Mouse (Mus musculus) neural tube, embryonic 13.5 days (tissue): Measurements from ENCODE around the gene Shisa8. TPM values are rescaled to one million over a fixed set of nuclear protein-coding genes. Genes with fewer than 3 reads are reported as not detected.

Experiments used
- ATAC-seq: fragments of 200-750 bp; cut with Nextera tagmentation; 2 replicates; pipeline ENCODE4 v1.8.0; 2017; ENCODE audit warnings: low read depth, mild to moderate bottlenecking, moderate TSS enrichment, moderate library complexity
- H3K27ac ChIP-seq: fragments of 300-500 bp; sonication (generic); replicated peaks from 2 replicates; pipeline ENCODE4 v1.5.1; 2015; ENCODE audit warnings: moderate library complexity, mild to moderate bottlenecking, inconsistent platforms
- H3K27me3 ChIP-seq: fragments of 300-500 bp; sonication (generic); 2 replicates; pipeline ENCODE4 v1.6.1; 2015; ENCODE audit warnings: mild to moderate bottlenecking, inconsistent platforms
- H3K36me3 ChIP-seq: fragments of 300-500 bp; sonication (generic); 2 replicates; pipeline ENCODE4 v1.6.1; 2015; ENCODE audit warnings: mild to moderate bottlenecking, inconsistent platforms
- H3K4me1 ChIP-seq: fragments of 300-500 bp; sonication (generic); replicated peaks from 2 replicates; pipeline ENCODE4 v1.6.1; 2015; ENCODE audit warnings: inconsistent platforms
- H3K4me2 ChIP-seq: fragments of 300-500 bp; sonication (generic); 2 replicates; pipeline ENCODE4 v1.6.1; 2015; ENCODE audit warnings: inconsistent platforms, mild to moderate bottlenecking, moderate library complexity
- H3K4me3 ChIP-seq: fragments of 300-500 bp; sonication (generic); 2 replicates; pipeline ENCODE4 v1.5.1; 2015; ENCODE audit warnings: mild to moderate bottlenecking, inconsistent platforms
- H3K9ac ChIP-seq: fragments of 300-500 bp; sonication (generic); 2 replicates; pipeline ENCODE4 v1.6.1; 2015; ENCODE audit warnings: moderate library complexity, mild to moderate bottlenecking, inconsistent platforms
- H3K9me3 ChIP-seq: fragments of 300-500 bp; sonication (generic); 2 replicates; pipeline ENCODE4 v1.6.1; 2016; ENCODE audit warnings: inconsistent platforms
- WGBS: fragments of 180-500 bp; shearing (Covaris S2); methylation state at CpG from one replicate; pipeline ENCODE4 v1.1.7; 2015; 5-methylcytosine and 5-hydroxymethylcytosine counted together
- polyA plus RNA-seq: library from polyadenylated mRNA; unstranded; fragments of >200 nt; fragmentation: Nextera tagmentation; extraction: Ambion mirVana; gene quantifications from 2 replicates; pipeline ENCODE4 v1.2.1, GENCODE M21; 2015

Gene Shisa8
- polyA plus RNA-seq, 1 experiment from 2014 or later: 0.82 TPM

- Histone ChIP-seq H3K4me2 (no peak overlapping the region), H3K4me3 (no peak overlapping the region), H3K27ac (no peak overlapping the region), H3K36me3 (peaks cover 23% of the 10 kb centered on the region), H3K27me3 (peaks cover 97% of the 10 kb centered on the region), H3K4me1 (peaks cover 41% of the 10 kb centered on the region), H3K9me3 (no peaks in the 10 kb centered on the region), H3K9ac (no peak overlapping the region)
- 76% methylated on average over 13 of the region's 13 CpGs for WGBS
- ATAC-seq: no peak
Measured at GRCm38 (mm10) chr15:82209295-82210050, 3.1 kb downstream of the Shisa8 start.

DNA sequence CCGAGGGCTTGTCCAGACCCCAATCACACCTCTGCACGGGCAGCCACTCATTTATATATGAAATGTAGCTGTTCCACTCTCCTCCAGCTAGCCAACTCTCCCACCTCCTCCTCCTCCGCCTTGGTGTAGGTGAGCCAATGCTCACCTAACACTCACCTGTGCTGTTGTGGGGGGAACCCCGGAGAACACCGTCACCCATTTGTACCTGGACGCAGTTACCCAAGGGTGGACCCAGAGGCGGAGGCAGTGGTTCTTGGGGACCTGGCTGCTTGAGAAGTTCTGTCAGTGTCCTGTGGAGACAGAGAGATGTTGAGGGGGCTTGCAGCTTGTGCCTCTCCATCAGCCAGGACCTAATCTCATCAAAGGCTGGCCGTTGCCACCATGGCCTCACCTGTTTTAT is 4.3 kb downstream of the Shisa8 start:
- peaks cover 35% of the 10 kb centered on the region for H3K36me3 ChIP-seq
- ATAC-seq: no peak
- H3K9me3 ChIP-seq: no peaks in the 10 kb centered on the region
- H3K4me1 ChIP-seq: peaks cover 41% of the 10 kb centered on the region
- no peak overlapping the region for H3K9ac ChIP-seq
- no peak overlapping the region for H3K4me2 ChIP-seq
- H3K27me3 ChIP-seq: peaks cover 91% of the 10 kb centered on the region
- no peak overlapping the region for H3K27ac ChIP-seq
- no peak overlapping the region for H3K4me3 ChIP-seq
- 88% methylated on average over 8 of the region's 8 CpGs for WGBS

- H3K4me3 ChIP-seq: no peak overlapping the region
- H3K4me1 ChIP-seq: peaks cover 39% of the 10 kb centered on the region
- WGBS: 15% methylated on average over 30 of the region's 30 CpGs
- H3K4me2 ChIP-seq: peak overlapping the region; percentile 22; the same call in 1 of the 2 replicates
- H3K9ac ChIP-seq: peak overlapping the region; percentile 47
- no peak for ATAC-seq
- peaks cover 87% of the 10 kb centered on the region for H3K27me3 ChIP-seq
- H3K36me3 ChIP-seq: peaks cover 41% of the 10 kb centered on the region
- no peak overlapping the region for H3K27ac ChIP-seq
- H3K9me3 ChIP-seq: no peaks in the 10 kb centered on the region
Measured at GRCm38 (mm10) chr15:82207504-82208219, 5.0 kb downstream of the Shisa8 start.

DNA sequence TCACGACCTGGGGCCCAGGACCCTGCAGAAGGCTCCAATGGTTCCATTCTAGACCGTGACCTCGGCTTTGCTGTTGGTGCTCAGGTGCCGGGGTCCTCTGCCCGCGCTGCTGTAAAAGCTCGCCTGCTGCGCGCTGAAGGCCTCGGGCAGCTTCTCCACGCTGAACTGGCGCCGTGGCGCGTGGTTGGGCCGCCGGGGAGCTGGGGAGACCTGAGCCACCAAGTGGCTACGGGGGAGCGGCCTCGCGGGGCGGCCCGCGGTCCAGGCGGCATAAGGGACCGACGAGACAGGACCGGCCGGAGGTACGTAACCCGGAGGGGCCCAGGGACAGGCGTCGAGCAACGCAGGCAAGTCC is 5.5 kb downstream of the Shisa8 start:
- peaks cover 81% of the 10 kb centered on the region for H3K27me3 ChIP-seq

DNA sequence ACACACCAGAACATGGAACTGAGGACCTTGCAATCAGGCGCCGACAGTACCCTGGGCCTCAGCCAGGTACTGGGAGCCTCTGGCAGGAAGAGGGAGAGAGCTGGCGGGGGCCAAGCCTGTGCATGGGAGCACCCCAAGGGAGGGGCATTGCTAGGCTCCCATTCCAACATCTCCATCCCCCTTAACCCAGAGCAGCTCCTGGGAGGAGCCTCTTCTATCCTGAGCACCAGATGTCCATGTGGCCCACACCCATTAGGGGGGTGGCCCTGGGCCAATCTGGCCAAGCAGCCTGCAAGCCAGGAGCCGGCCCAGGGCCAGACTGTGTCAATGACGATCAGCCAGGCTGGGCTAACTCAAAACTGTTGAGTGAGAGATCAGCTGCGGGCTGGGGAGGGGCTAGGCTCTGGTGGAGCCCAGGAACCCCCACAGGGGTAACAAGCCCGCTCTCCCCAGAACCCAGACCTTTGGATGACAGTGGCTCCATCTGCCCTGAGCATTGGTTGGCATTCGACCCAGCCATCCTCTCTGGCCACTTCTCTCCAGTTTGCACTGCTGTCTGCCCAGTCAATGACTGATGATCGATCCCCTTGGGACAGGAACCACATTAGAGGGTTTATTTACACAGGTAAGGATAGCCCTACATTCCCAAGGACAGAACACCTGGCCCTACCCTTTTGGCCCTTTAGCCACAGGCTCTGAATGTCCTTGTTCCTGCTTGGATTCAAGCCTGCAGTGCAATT is 6.1 kb downstream of the Shisa8 start:
- H3K27ac ChIP-seq: no peak overlapping the region
- peaks cover 76% of the 10 kb centered on the region for H3K27me3 ChIP-seq
- H3K4me3 ChIP-seq: no peak overlapping the region
- ATAC-seq: peak; percentile 71
- no peaks in the 10 kb centered on the region for H3K9me3 ChIP-seq
- peaks cover 53% of the 10 kb centered on the region for H3K36me3 ChIP-seq
- 52% methylated on average over 9 of the region's 9 CpGs for WGBS
- peaks cover 28% of the 10 kb centered on the region for H3K4me1 ChIP-seq
- H3K4me2 ChIP-seq: no peak overlapping the region
- peak overlapping the region; percentile 47; the same call in 1 of the 2 replicates for H3K9ac ChIP-seq

More for the DNA sequence above, 5.5 kb downstream of the Shisa8 start:
- no peaks in the 10 kb centered on the region for H3K9me3 ChIP-seq
- H3K4me1 ChIP-seq: peaks cover 33% of the 10 kb centered on the region
- 7% methylated on average over 34 of the region's 34 CpGs for WGBS
- peaks cover 47% of the 10 kb centered on the region for H3K36me3 ChIP-seq
- no peak for ATAC-seq
- H3K9ac ChIP-seq: peak overlapping the region; percentile 47
- H3K4me2 ChIP-seq: peak overlapping the region; percentile 22; the same call in 1 of the 2 replicates
- no peak overlapping the region for H3K27ac ChIP-seq
- no peak overlapping the region for H3K4me3 ChIP-seq

DNA sequence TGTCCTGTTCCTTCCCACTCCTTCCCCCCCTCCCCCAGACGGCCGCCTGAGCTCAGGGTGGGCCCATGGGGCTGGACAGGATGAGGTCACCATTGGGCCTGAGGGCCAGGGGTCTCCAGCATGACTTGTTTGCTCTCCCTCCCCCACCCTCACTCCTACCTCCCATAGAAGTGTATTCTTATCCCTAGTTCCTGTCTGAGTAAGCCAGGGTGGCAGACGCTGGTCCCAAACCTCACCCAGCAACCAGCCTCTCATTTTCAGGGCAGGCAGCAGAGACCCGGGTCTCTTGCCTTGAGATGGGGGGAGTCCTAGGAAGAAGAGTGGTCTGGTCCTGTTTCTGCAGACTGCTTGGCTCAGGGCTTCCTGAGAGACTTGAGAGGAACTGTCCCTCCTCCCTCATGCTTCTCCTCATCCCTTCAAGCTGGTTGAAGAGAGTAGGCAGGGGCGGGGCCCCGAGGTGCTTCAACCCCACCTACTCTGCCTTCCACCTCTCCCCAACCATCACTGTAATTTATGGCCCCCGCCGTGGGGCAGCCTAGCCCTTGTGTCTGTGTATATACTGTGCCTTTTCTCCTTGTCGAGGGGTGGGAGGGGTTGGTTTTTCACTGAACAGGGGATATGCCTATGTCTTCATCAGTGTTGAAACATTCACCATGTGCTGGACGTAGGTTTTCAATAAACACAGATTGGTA is 7.8 kb downstream of the Shisa8 start:
- no peak overlapping the region for H3K27ac ChIP-seq
- H3K9me3 ChIP-seq: no peaks in the 10 kb centered on the region
- H3K4me2 ChIP-seq: no peak overlapping the region
- no peak for ATAC-seq
- peaks cover 59% of the 10 kb centered on the region for H3K27me3 ChIP-seq
- peaks cover 25% of the 10 kb centered on the region for H3K4me1 ChIP-seq
- H3K9ac ChIP-seq: no peak overlapping the region
- H3K36me3 ChIP-seq: peaks cover 69% of the 10 kb centered on the region
- no peak overlapping the region for H3K4me3 ChIP-seq
- WGBS: 61% methylated on average over 9 of the region's 10 CpGs

- H3K9me3 ChIP-seq: no peaks in the 10 kb centered on the region
- no peak overlapping the region for H3K27ac ChIP-seq
- 80% methylated on average over 20 of the region's 20 CpGs for WGBS
- ATAC-seq: no peak
- no peak overlapping the region for H3K9ac ChIP-seq
- H3K4me1 ChIP-seq: peaks cover 25% of the 10 kb centered on the region
- H3K36me3 ChIP-seq: peaks cover 79% of the 10 kb centered on the region
- no peak overlapping the region for H3K4me2 ChIP-seq
- H3K4me3 ChIP-seq: no peak overlapping the region
- H3K27me3 ChIP-seq: peaks cover 49% of the 10 kb centered on the region
Measured at GRCm38 (mm10) chr15:82203611-82204351, 8.8 kb downstream of the Shisa8 start.

- WGBS: 93% methylated on average over 10 of the region's 10 CpGs
- H3K4me2 ChIP-seq: no peak overlapping the region
- H3K9ac ChIP-seq: no peak overlapping the region
- H3K4me1 ChIP-seq: peaks cover 25% of the 10 kb centered on the region
- no peak for ATAC-seq
- peaks cover 86% of the 10 kb centered on the region for H3K36me3 ChIP-seq
- peaks cover 42% of the 10 kb centered on the region for H3K27me3 ChIP-seq
- H3K27ac ChIP-seq: no peak overlapping the region
- no peaks in the 10 kb centered on the region for H3K9me3 ChIP-seq
- H3K4me3 ChIP-seq: no peak overlapping the region
Measured at GRCm38 (mm10) chr15:82203090-82203489, 9.5 kb downstream of the Shisa8 start.

- peaks cover 32% of the 10 kb centered on the region for H3K27me3 ChIP-seq
- peaks cover 96% of the 10 kb centered on the region for H3K36me3 ChIP-seq
- 88% methylated on average over 6 of the region's 6 CpGs for WGBS
- no peaks in the 10 kb centered on the region for H3K9me3 ChIP-seq
- no peak overlapping the region for H3K9ac ChIP-seq
- H3K4me2 ChIP-seq: no peak overlapping the region
- no peak overlapping the region for H3K4me3 ChIP-seq
- ATAC-seq: no peak
- peaks cover 15% of the 10 kb centered on the region for H3K4me1 ChIP-seq
- no peak overlapping the region for H3K27ac ChIP-seq
Measured at GRCm38 (mm10) chr15:82202086-82202485, 10.5 kb downstream of the Shisa8 start.

- Histone ChIP-seq H3K27ac (no peak overlapping the region), H3K36me3 (peaks cover 99% of the 10 kb centered on the region), H3K4me3 (no peak overlapping the region), H3K9me3 (no peaks in the 10 kb centered on the region), H3K9ac (no peak overlapping the region), H3K4me1 (no peaks in the 10 kb centered on the region; the same call in 1 of the 2 replicates), H3K4me2 (no peak overlapping the region), H3K27me3 (peaks cover 7% of the 10 kb centered on the region; the same call in 1 of the 2 replicates)
- no peak for ATAC-seq
- 93% methylated on average over 12 of the region's 12 CpGs for WGBS
Measured at GRCm38 (mm10) chr15:82199546-82199945, 13.1 kb downstream of the Shisa8 start.

GRCm38 (mm10) chr15:82198342-82198741 is 14.3 kb downstream of the Shisa8 start:
- WGBS: 90% methylated on average over 7 of the region's 7 CpGs
- Histone ChIP-seq H3K4me2 (no peak overlapping the region), H3K9me3 (no peaks in the 10 kb centered on the region), H3K4me1 (no peaks in the 10 kb centered on the region), H3K36me3 (peaks cover 99% of the 10 kb centered on the region), H3K9ac (no peak overlapping the region), H3K27me3 (0 out of 2 replicates have a peak, but pooled peaks cover 2% of the 10 kb centered on the region), H3K27ac (no peak overlapping the region), H3K4me3 (no peak overlapping the region)
- no peak for ATAC-seq
